Comparison of ENCODE assay signal across 14 mouse cellular contexts in genomic region chr2:33817663-33818346, GRCm38 (mm10).
DNase-seq lines count a peak whose midpoint lies in the region; ATAC-seq and TF ChIP-seq lines count a peak whose summit lies in the region.
"Had no signal": no experiment of that assay in that cellular context is flagged by ENCODE, and none has a peak within 500 bp of the region (broad histone marks: within the 10 kb centered on the region; RNA-seq: fewer than 3 reads in every experiment).

No protein-coding gene starts in this region.

- no peak overlapping the region for H3K4me2 ChIP-seq in heart, postnatal 0 days (ENCODE audit: low read depth, low read length)
- H3K4me2 ChIP-seq in forebrain, postnatal 0 days (ENCODE audit: low read depth), result no peak overlapping the region
- H3K4me2 ChIP-seq: intestine, embryonic 15.5 days; neural tube, embryonic 13.5 days had no signal

- DNase-seq in heart, postnatal 0 days (ENCODE audit: low spot score), result no peak
- DNase-seq in heart, postnatal 10 days, result no peak
- DNase-seq in brain, adult 2 months (ENCODE audit: low read depth, low spot score), result peak; percentile 54
- DNase-seq in induced T-regulatory cell, adult 2 months (ENCODE audit: low read depth), result peak; percentile 16
- DNase-seq in thymus, postnatal 10 days (ENCODE audit: low spot score in 2 of 2), result peak; percentile 57 to 63
- no peak for DNase-seq in natural killer cell, adult 2 months (ENCODE audit: low spot score in 2 of 2)
- DNase-seq in gastrocnemius, postnatal 25 days, result no peak
- DNase-seq in forebrain, postnatal 0 days, result no peak
- DNase-seq: embryo, embryonic 11 days; kidney, postnatal 10 days; lung, postnatal 4 days had no signal

- H3K27ac ChIP-seq in heart, postnatal 0 days (ENCODE audit: low read depth), result peak overlapping the region; percentile 62; the same call in 1 of the 2 replicates
- no peak overlapping the region for H3K27ac ChIP-seq in forebrain, postnatal 0 days (ENCODE audit: low read depth, low read length)
- H3K27ac ChIP-seq: intestine, embryonic 15.5 days; neural tube, embryonic 13.5 days had no signal

- no peaks in the 10 kb centered on the region for H3K9me3 ChIP-seq in heart, postnatal 0 days (replicated peaks; ENCODE audit: control insufficient read depth, low read length)
- H3K9me3 ChIP-seq in forebrain, postnatal 0 days (ENCODE audit: low read length), result no peaks in the 10 kb centered on the region
- H3K9me3 ChIP-seq: intestine, embryonic 15.5 days; neural tube, embryonic 13.5 days had no signal

- H3K27me3 ChIP-seq in heart, postnatal 0 days (ENCODE audit: control insufficient read depth, insufficient read depth, low read length), result no peaks in the 10 kb centered on the region
- no peaks in the 10 kb centered on the region for H3K27me3 ChIP-seq in forebrain, postnatal 0 days (ENCODE audit: insufficient read depth, low read length)
- H3K27me3 ChIP-seq: intestine, embryonic 15.5 days; neural tube, embryonic 13.5 days had no signal

- ATAC-seq in heart, postnatal 0 days (ENCODE audit: insufficient read depth, low read depth), result no peak
- no peak for ATAC-seq in forebrain, postnatal 0 days
- ATAC-seq: intestine, embryonic 15.5 days; midbrain, embryonic 16.5 days had no signal

- WGBS in heart, postnatal 0 days, result 73% methylated on average over 9 of the region's 9 CpGs
- 92% methylated on average over 9 of the region's 9 CpGs for WGBS in forebrain, postnatal 0 days

- peaks cover 7% of the 10 kb centered on the region; the same call in 1 of the 2 replicates for H3K36me3 ChIP-seq in heart, postnatal 0 days (replicated peaks; ENCODE audit: control insufficient read depth, insufficient read depth, low read length)
- peaks cover 41% of the 10 kb centered on the region for H3K36me3 ChIP-seq in forebrain, postnatal 0 days (ENCODE audit: insufficient read depth)
- H3K36me3 ChIP-seq: intestine, embryonic 15.5 days had no signal

- H3K4me1 ChIP-seq in heart, postnatal 0 days (ENCODE audit: control insufficient read depth, insufficient read depth), result no peaks in the 10 kb centered on the region
- no peaks in the 10 kb centered on the region for H3K4me1 ChIP-seq in forebrain, postnatal 0 days (ENCODE audit: insufficient read depth)
- H3K4me1 ChIP-seq: intestine, embryonic 15.5 days had no signal

- no peak overlapping the region for H3K4me3 ChIP-seq in heart, postnatal 0 days (ENCODE audit: low read depth, low read length)
- H3K4me3 ChIP-seq in forebrain, postnatal 0 days (ENCODE audit: low read depth, low read length), result no peak overlapping the region
- H3K4me3 ChIP-seq: intestine, embryonic 15.5 days; neural tube, embryonic 13.5 days had no signal

- TF ChIP-seq CTCF in heart, postnatal 0 days (IDR thresholded peaks at IDR 0.05; ENCODE audit: low read depth), result no peak
- TF ChIP-seq CTCF in forebrain, postnatal 0 days (IDR thresholded peaks at IDR 0.05; ENCODE audit: low read depth), result no peak

- H3K9ac ChIP-seq in heart, postnatal 0 days (replicated peaks; ENCODE audit: low read depth, low read length), result no peak overlapping the region
- no peak overlapping the region for H3K9ac ChIP-seq in forebrain, postnatal 0 days
- H3K9ac ChIP-seq: intestine, embryonic 15.5 days; neural tube, embryonic 13.5 days had no signal

- TF ChIP-seq EP300 in heart, postnatal 0 days (IDR thresholded peaks at IDR 0.05; ENCODE audit: low read depth), result no peak

- intact Hi-C loops in heart, postnatal 10 days (cut with DNase I), result no loop called here

Comparison
In these comparisons a context has a peak if more than half of its experiments do, and no peak if none do; other contexts are left out.
1. DNase-seq: peak in brain, adult 2 months (single experiment), induced T-regulatory cell, adult 2 months (single experiment) and thymus, postnatal 10 days (2 of 2); none in heart, postnatal 0 days (single experiment), heart, postnatal 10 days (0 of 2), natural killer cell, adult 2 months (0 of 2), gastrocnemius, postnatal 25 days (single experiment) and forebrain, postnatal 0 days (single experiment).